Mouse (Mus musculus): ENCODE measurements around the gene Med9.

DNA sequence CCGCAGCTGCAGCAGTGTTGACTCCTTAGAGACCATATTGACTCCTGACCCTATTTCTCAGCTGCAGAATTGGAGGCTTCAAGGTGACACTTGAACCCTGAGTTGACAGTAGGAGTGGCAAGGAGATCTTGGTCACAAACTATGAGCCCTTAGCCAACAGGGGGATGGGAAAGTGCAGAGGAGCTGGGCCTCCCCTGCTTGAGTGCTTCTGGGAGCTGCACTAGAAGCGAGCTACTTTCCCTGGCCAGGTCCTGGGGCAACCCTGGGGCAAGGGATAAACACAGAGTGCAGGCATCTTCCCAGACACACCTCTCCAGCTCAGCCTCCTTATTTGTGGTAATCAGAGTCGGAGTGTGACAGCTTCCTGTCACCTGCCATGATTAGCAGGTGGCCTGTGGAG, 14.6 kb downstream of the Med9 start:
- TF ChIP-seq GATA1 (IDR thresholded peaks at IDR 0.05; ENCODE audit: borderline replicate concordance, low read length) (no peak), FLI1 (IDR thresholded peaks at IDR 0.05; ENCODE audit: low read length) (no peak)
